Mouse (Mus musculus): ENCODE measurements around the gene Samd14.

The Samd14 gene

DNA sequence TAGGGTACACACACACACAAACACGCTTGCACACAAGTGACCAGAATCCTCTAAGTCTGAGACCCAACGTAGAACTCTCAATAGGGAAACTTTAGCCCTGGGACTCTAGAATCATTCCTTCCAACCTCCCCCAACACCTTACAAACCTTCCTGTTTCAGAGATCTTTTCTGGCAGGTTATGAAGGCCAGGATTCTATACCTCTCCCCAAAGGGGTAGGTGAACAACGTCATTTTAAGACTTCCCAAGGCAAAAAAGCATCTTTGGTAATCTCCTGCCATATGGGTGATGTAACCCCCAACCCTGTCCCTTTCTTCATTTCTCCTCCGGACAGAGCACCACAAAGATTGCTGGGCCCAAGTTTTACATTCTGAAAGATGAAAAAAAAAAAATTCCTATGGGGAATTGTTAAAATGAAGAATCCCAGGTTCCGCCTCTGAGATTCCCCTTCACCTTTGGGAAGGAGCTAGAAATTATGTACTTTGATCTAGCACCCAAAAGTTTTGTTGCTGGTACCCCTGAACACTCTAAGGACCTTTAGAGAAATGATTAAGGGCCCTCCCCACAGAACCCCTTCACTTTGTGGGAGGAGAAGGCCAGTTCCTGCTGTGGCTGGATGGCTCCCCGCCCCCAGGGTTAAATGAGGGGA is 19.5 kb upstream of the Samd14 start:
- ATAC-seq (ENCODE audit: low TSS enrichment): no peak

DNA sequence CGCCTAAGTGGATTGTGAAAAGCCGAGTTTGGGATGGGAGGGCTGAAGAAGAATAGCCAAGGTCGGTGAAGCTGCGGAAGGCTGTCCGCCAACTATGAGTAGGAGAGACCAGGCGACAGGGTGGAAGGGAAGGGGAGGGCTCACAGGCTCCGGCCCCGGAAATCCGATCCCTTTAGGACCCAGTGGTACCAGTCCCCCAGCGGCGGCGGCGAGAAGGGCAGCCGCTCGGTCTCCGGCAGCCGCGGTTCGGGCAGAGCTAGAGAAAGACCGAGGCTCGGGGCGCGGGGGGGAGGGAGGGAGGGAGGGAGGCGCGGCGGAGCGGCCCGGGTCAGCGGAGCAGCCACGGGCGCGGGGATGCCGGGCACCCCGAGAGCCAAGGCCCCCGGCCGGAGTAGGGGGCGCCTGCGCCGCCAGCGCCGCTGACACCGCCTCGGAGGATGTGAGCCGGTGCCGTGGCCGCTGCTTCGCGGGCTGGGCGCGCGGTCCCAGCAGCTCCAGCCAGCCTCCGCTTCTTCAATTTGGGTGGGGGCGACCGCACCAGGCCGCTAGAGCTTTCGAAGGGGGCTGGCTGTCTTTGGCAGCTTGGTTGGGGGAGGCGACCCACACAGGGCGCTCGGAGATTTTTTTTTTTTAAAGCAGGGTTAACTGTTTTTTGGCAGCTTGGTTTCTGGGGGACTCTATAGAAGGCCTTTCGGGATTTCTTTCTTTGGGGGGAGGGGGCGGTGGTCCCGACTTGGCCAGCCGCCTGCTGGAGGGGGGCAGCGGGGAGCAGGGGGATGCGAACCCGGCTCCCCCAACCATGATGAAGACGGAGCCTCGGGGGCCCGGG is 18.7 kb upstream of the Samd14 start, which contains the start of gene Ppp1r9b:
Ppp1r9b (plus strand) TSS at position 287 of the 829 bp plus-strand sequence.
- peak; percentile 54 for ATAC-seq (ENCODE audit: low TSS enrichment)

GRCm38 (mm10) chr11:94991641-94992479 is 17.8 kb upstream of the Samd14 start:
- ATAC-seq (ENCODE audit: low TSS enrichment): no peak

DNA sequence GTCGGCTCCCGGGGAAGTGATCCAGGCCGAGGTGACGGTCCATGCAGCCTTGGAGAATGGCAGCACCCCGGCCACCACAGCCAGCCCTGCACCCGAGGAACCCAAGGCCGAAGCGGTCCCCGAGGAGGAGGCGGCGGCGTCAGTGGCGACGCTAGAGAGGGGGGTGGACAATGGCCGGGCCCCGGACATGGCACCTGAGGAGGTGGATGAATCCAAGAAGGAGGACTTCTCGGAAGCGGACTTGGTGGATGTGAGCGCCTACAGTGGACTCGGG is 17.3 kb upstream of the Samd14 start:
- ATAC-seq (ENCODE audit: low TSS enrichment): no peak

DNA sequence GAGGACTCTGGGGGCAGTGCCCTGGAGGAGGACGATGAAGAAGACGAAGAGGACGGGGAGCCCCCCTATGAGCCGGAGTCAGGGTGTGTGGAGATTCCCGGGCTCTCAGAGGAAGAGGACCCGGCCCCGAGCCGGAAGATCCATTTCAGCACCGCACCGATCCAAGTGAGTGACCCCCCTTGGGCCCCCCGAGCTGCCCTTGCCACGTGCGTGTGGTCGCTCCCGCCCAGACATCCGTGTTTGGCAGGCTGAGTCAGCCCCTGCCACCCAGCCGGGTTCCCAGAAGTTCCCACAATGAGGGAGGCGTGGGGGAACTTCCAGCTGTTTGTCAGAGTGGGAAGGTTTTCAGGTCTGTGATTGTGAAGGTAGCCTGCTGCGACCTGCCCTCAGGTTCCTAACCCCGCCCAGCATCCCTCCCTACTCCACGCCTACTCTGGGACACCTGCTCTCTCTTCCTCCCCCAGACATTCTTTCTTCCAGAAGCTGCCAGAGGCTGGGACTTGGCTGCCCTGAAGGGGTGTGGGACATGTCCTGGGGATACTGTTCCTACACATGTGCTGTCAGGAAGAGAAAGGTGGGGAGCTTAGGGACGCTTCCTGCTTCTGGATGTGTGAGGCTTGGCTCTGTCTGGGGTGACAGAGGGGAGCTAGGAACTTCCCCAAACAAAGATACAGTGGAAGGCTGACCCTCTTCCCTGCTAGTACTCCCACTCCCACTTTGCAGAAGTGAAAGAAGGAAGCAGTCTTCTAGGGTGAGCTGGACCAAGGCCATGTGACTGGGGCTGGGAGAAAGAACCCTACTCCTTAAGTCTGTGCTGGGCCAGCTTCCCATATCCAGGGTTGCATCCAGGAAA is 16.7 kb upstream of the Samd14 start:
- ATAC-seq (ENCODE audit: low TSS enrichment): no peak

DNA sequence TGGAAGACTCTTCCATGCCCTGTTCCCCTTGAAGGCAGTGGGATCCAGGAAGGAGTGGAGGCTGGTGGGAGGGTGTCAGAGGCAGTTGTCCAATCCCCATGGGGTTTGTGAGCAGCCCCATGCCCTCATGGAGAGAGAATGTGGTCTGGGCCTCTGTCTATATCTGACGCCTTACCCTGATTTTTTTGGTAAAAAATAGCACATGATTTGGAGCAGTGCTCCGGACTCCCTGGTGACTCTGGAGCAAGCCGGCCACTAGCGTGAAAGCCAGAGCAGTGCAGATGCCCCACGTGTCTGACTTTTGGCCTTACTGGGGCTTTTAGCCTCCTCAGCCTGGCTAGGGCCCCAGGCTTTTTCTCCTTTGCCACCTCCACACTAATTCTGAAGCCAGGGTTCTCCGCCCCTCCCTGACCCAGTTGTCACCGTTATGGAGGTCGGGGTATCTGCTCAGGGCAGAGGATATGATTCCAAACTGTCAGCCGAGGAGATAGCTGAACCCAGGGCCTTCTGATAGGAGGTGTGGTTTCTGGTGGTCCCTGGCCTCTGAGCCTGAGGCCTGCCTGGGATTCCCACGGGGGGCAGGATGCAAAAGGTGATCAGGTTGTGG is 15.4 kb upstream of the Samd14 start:
- ATAC-seq (ENCODE audit: low TSS enrichment): no peak

DNA sequence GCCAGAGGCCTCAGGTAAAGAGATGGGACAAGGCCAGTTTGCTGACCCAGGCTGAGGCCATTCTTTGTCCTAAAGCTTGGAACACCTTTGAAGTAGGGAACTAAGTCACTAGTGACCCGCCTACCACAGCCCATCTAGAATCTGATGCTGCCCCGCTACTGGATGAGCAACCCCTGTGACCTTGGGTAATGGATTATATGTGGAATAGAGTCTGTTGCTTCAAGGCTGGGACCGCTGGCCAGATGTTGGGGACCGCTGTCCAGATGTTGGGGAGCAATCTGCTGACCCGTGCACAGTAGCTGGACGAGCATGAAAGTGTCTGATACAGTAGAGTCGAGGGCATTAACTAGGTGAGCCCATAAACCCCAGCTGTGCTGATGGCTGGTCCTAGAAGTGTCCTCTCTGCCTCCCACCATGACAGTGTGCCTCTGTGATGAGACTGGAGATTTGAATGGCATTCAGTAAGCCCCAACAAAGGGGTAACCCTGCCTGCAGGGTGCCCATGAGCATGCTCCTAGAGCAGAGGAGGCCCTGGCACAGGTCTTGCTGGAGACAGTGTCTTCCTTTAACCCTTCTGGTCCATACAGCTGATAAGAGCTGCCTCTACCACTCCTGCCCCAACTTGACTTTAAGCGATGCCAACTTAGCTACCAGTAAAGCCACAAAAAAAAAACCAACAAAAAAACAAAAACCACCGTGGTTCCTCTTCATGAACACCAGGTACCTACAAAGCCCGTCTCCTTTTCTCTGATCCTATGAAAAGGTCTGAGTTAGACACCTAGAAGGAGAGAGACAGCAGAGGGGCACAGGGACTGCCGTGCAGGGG is 14.5 kb upstream of the Samd14 start:
- ATAC-seq (ENCODE audit: low TSS enrichment): no peak

DNA sequence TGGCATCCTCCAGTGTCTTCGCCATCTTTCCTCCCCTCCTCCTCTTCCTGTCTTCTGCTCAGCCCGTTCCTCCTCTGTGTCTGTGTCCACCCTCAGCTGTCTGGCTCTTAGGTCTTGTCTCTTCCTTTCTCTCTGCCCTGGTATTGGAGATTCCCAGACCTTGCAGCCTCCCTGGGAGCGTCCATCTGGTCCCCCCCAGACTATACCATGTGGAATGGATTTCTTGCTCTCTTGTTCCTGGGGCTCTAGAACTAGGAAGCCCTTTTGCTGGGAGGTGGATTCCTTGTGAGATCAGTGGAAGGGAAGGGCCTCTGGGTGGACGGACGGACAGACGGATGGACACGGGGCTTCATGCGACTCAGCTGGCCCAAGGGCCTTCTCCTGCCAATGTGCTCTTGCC is 13.6 kb upstream of the Samd14 start:
- ATAC-seq (ENCODE audit: low TSS enrichment): no peak

GRCm38 (mm10) chr11:94996984-94997383 is 12.7 kb upstream of the Samd14 start:
- ATAC-seq (ENCODE audit: low TSS enrichment): no peak

GRCm38 (mm10) chr11:94997596-94997995 is 12.1 kb upstream of the Samd14 start:
- ATAC-seq (ENCODE audit: low TSS enrichment): no peak

GRCm38 (mm10) chr11:94998041-94998531 is 11.6 kb upstream of the Samd14 start:
- peak; percentile 39 for ATAC-seq (ENCODE audit: low TSS enrichment)

- no peak for ATAC-seq (ENCODE audit: low TSS enrichment)
Measured at GRCm38 (mm10) chr11:95000128-95000527, 9.6 kb upstream of the Samd14 start.

DNA sequence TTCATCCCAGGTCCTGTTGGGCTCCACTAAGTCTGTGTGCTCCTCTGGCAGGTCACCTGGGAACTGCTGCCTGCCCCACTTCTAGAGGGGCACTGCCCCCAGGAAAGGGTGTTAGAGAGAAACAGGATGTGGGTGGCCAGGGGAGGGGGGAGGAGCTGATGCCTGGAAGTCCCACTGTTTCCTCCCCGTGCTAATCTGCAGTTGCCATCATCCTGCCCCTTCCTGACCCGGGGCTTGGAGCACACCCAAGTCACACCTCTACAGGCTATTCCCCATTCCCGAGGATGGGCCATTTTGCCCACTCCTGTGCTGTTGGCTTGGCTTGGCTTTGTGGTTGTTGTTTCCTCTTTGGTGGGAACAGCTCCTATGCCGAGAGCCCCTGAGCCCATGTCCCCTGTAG is 9.1 kb upstream of the Samd14 start:
- no peak for ATAC-seq (ENCODE audit: low TSS enrichment)

GRCm38 (mm10) chr11:95001058-95001457 is 8.6 kb upstream of the Samd14 start:
- no peak for ATAC-seq (ENCODE audit: low TSS enrichment)

- ATAC-seq (ENCODE audit: low TSS enrichment): no peak
Measured at GRCm38 (mm10) chr11:95001584-95002347, 7.9 kb upstream of the Samd14 start.

DNA sequence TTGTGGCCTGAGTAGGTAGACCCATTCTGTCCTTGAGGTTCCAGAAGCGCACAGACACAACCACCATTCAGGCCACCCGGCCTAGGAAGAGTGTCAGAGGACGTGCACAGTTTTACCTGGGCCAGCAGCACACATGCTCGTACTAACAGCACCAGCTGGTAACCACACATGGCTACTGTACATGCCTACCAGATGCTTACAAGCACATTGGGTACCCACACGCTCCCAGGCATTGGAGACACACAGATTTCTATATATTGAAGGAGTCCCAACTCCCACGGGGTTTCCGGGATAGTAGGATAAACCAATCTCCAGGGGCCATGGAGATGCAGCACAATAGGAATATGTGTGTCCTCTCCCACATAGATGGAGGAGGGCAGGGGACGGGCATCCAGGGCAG is 7.0 kb upstream of the Samd14 start:
- peak; percentile 4; the same call in 1 of the 2 replicates for ATAC-seq (ENCODE audit: low TSS enrichment)

- ATAC-seq (ENCODE audit: low TSS enrichment): no peak
Measured at GRCm38 (mm10) chr11:95004136-95004936, 5.3 kb upstream of the Samd14 start.

DNA sequence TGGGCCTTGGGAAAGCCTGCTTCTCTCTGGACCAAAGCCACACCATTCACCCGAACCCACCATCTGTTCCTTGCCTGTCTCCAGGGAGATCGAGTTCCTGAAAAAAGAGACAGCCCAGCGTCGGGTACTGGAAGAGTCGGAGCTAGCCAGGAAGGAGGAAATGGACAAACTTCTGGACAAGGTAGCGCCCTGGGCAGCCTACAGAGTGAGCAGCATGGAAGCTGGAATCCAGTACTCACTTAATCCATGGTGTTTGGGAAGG is 4.8 kb upstream of the Samd14 start:
- ATAC-seq (ENCODE audit: low TSS enrichment): no peak

DNA sequence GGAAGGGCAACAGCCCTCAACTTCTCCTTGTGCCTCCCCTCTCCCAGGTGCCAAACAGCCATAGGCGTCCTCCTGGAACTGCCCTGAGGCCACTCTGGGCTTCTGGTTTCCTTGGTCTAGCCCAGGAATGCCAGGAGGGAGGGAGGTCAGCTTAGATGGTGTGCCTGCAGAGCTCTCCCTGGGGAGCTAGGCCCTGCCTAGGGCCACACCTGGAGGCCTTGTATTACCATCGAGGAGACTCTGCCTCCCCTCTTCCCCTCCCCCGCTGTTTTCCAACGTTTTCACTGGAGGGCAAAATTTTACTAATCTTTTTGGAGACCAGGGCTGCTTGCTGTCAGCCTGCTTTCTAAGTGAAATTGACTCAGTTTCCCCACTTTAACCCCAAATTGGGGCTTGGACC is 3.6 kb upstream of the Samd14 start:
- ATAC-seq (ENCODE audit: low TSS enrichment): no peak

Data from frontal cortex, adult (tissue).